In genomic region chr8:89404287-89404686, GRCm38 (mm10) we compare ENCODE assay signal across 32 mouse cellular contexts.
DNase-seq lines count a peak whose midpoint lies in the region; ATAC-seq and TF ChIP-seq lines count a peak whose summit lies in the region.
"Had no signal": no experiment of that assay in that cellular context is flagged by ENCODE, and none has a peak within 500 bp of the region (broad histone marks: within the 10 kb centered on the region; RNA-seq: fewer than 3 reads in every experiment).

No protein-coding gene starts in this region.

- ATAC-seq in monocyte, adult 5-6 weeks (replicated peaks; ENCODE audit: insufficient number of reproducible peaks, low FRiP score, low TSS enrichment, poor library complexity, severe bottlenecking), result no peak
- ATAC-seq: activated CD4-positive, CD25-positive, alpha-beta regulatory T cell, adult 4 months; forebrain, postnatal 0 days; inflammation-experienced regulatory T-cells, adult 6 months; liver, embryonic 12.5 days; liver, postnatal 0 days; midbrain, embryonic 16.5 days had no signal

- H3K27ac ChIP-seq in layer of hippocampus, adult 2 months, result peak overlapping the region; percentile 67; the same call in 1 of the 2 replicates
- H3K27ac ChIP-seq: embryonic facial prominence, embryonic 10.5 days; embryonic facial prominence, embryonic 15.5 days; forebrain, embryonic 12.5 days; gastrocnemius, adult 2 months; heart, adult 2 months; hindbrain, embryonic 10.5 days; hindbrain, embryonic 15.5 days; kidney, embryonic 15.5 days; liver, embryonic 12.5 days; neural tube, embryonic 13.5 days had no signal

- H3K4me3 ChIP-seq in layer of hippocampus, adult 2 months, result no peak overlapping the region
- H3K4me3 ChIP-seq: embryonic facial prominence, embryonic 10.5 days; embryonic facial prominence, embryonic 15.5 days; forebrain, embryonic 12.5 days; gastrocnemius, adult 2 months; heart, adult 2 months; hindbrain, embryonic 10.5 days; hindbrain, embryonic 15.5 days; kidney, embryonic 15.5 days; liver, embryonic 12.5 days; myocyte; neural tube, embryonic 13.5 days had no signal

- TF ChIP-seq CTCF in layer of hippocampus, adult 2 months (conservative IDR thresholded peaks at IDR 0.05), result no peak

- peak in 1 of 2 experiments; percentile 25 for DNase-seq in layer of hippocampus, adult 2 months (ENCODE audit: low spot score in 2 of 2)
- DNase-seq in layer of hippocampus, postnatal 25 days (ENCODE audit: extremely low spot score in 1 of 2, low spot score in 1 of 2), result no peak
- peak; percentile 45 to 57 for DNase-seq in right cerebral cortex, postnatal 10 days (ENCODE audit: low spot score in 2 of 2)
- no peak for DNase-seq in right cerebral cortex, postnatal 4 days
- peak; percentile 89 for DNase-seq in layer of hippocampus, adult 9-11 months
- DNase-seq: adrenal gland, adult 2 months; adrenal gland, postnatal 36 days; B cell, adult 2 months; cerebellum, adult 2 months; cerebellum, postnatal 25 days; forebrain, postnatal 0 days; gastrocnemius, adult 2 months; heart, postnatal 14 days; kidney, adult 18-20 months; kidney, postnatal 25 days; liver, postnatal 0 days; lung, postnatal 36 days; right cerebral cortex, postnatal 25 days had no signal

Comparison
In these comparisons a context has a peak if more than half of its experiments do, and no peak if none do; other contexts are left out.
1. DNase-seq: peak in right cerebral cortex, postnatal 10 days (2 of 2) and layer of hippocampus, adult 9-11 months (single experiment); none in layer of hippocampus, postnatal 25 days (0 of 2) and right cerebral cortex, postnatal 4 days (single experiment).